Mouse (Mus musculus): Measurements from ENCODE around the gene 9530077C05Rik.
"Not testable (repeated sequence)": the region's sequence is repeated elsewhere in the genome, so short reads cannot be mapped to it uniquely, and the experiment has no call there.

Gene 9530077C05Rik

DNA sequence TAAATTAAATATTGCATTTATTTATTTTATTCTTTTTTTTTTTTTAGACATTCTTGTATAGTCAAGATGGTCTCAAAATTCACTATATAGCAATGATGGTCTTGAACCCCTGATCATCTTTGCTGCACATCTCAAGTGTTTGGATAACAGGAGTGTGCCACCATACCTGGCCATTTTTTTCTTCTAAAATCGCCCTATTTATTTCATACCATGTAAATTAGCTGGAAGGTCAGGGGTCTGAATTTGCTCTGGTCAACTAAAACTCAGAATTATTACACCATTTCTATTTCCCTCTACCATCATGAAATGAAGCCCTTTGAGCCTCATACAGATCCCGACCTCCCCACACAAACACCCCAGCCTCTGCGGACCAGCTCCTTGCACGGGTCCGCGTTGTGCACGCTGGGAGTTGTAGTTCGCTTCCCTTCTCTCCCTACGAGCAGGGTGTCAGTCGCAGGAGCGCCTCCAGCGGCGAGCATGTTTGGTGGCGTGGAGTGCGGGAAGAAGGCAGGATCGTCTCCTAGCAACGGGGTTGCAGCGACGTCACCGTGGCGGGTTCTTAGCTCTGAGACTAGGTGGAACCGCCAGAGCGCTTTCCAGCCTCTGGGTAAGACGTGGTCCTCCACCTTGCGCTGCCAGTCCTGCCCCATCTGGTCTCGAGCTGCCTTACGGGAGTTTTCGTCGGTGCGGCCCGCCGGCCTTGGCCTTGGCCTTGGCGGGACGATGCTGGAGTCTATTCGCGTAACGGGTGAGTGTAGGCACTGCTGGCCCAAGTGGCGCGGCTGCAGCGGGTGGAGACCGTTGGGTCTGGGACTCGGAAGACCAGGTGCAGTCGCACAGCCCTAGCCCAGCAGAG lies at the start of gene 9530077C05Rik:
TSS of gene 9530077C05Rik (plus strand) at position 512 of the 856 bp plus-strand sequence.
- peak; percentile 95 to 96 for DNase-seq

DNA sequence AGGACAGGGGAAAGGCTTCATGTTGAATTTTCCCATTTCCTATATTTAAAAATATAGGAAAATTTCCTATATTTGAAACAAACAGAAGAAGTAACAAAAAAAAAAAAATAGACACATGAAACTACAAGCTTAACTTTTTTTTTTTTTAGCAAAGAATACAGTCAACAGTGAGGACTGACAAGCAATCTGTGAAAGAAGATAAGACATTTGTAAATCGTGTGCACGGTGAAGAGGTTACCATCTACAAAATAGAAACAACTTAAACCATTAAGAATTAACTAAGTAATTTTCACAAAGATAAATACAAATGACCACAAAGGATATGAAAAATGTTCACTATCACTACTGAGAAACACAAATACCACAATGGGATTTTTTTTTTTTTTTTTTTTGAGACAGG lies 45.1 kb upstream of the 9530077C05Rik start:
- DNase-seq, result no peak

DNA sequence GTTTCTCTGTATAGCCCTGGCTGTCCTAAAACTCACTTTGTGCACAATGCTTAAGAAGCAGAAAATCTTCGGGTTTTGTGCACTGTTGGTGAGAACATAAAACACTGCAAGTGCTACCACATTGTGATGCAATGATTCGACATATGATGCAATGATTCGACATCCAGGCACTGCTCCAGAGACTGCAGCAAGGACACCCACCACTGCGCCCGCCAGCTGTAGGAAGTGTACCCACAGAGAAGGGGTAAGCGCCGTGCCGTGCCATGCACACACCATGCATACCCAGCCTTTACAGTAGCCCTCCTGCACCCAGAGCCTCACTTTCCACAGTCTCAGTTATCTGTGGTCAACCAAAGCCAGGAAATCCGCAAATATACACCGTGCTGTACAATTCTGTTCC lies 44.7 kb upstream of the 9530077C05Rik start:
- DNase-seq, result no peak

- DNase-seq, result no peak
These were observed 43.3 kb upstream of the 9530077C05Rik start for GRCm38 (mm10) chr9:22368030-22368429.

DNA sequence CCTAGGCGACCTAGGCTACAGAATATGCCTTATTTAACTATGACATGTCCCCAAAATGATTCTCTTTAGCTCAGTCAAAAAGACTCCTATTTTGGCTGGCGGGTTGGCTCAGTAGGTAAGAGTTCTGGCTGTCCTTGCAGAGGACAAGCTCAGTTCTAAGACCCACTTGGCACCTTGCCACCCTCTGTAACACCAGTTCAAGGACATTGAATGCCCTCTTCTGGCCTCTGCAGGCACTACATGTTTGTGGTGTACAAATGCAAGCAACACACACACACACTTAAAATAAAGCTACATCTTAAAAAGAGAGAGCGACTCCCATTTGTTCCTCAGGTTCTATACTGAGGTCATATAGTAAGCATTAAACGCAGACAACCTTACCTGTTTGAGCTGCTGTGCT lies 38.6 kb upstream of the 9530077C05Rik start:
- no peak for DNase-seq

DNA sequence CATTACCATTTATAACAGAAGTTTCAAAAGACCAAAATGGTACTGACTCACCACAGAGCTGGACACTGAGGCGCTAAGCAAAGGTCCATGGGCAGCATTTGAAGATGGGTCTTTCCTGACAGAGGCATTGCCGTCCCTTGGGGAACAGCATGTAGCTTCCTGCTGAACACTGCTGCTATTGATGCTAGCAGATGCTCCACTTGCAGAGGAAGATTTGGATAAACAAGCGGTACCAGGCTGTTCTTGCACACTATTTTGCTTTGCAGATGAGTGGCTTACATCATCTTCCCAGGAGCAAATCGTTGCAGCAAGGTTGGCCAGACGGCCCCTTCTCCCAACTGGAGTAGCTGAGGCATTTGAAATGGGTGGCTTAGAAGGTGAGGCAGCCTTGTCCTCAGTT lies 35.2 kb upstream of the 9530077C05Rik start:
- no peak for DNase-seq

DNA sequence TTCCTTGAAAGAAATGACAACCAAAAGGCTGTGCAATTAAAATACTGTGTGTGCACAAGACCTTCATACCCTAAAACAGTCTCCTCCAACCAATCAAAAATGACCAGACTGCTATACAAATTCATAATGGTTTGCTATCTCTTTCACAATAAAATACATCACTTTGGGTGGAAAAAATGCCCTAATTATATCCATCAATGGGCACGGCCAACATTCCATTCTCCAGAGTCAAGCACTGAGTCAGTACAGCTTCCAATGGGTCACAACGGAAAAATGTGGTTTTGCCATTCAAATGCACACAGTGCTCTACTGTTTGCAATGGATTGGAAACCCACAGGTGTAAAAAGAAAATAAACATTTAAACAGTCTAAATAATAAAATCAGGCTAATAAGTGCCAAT lies 25.4 kb upstream of the 9530077C05Rik start:
- no peak for DNase-seq

DNA sequence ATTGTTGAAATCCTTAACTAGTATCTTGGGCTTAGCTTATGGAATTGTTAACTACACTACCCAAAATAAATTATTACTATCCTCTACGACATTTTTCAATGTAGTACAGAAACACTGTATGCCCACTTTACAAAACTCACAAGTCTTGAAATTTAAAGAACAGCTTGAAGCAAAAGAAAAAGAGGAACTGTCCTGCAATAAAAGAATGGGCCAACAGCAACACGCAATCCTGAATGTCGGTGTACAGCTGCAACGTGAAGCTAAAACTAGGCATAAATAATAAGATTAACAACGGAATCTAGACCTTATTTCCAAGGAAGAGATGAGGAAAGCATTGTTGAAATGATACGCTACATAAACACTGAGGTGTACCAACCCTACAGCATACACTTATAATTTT lies 23.4 kb upstream of the 9530077C05Rik start:
- no peak for DNase-seq

GRCm38 (mm10) chr9:22388401-22388980 lies 22.8 kb upstream of the 9530077C05Rik start:
- no peak for DNase-seq

DNA sequence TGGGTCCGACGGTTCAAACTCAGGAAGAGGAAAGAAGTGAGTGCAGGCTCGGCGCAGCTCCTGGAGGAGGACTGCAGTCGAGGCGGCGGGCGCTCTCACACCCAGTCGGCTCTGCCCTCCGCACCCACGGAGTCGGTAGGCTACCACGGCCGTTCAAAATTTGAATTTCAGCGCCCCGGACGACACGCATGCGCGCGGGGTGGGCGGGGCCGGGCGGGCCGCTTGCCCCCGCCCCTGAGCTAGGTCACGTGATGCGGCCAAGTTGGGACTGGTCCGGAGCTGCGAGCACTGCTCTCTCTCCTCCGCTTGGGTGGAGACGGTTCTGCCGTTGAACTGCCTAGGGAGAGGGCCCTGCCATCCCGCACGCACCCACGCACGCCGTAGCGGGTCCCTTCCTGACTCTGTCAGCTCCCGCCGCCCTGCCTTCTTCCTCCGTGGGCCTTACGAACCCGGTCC lies 22.3 kb upstream of the 9530077C05Rik start, which contains the start of gene Anln:
TSS of gene Anln (minus strand) at position 168 of the 456 bp plus-strand sequence.
- peak; percentile 85 to 89 for DNase-seq

DNA sequence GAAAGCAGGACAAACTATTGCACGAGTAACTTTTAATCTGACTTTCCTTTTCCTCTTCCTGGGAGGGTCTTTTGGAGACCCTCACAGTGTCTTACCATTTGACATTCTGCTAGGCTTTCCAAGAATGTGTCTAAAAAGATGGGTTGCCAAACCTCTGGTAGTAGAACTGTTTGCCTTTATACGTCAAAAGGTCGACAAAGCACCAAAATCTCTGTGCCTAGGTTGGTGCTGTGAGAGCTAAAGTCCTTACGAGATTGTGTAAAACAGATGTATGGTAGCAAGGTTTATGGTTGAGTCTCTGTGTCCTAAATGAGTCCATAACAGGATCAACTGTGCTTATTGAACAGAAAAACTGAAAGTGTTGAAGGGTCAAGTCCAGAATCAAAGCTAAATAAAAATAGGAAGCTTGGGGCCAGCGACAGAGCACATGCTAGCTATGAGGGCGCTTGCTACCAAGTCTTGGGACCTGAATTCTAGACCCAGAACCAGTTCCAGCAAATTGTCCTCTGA lies 21.5 kb upstream of the 9530077C05Rik start:
- DNase-seq, result no peak

DNA sequence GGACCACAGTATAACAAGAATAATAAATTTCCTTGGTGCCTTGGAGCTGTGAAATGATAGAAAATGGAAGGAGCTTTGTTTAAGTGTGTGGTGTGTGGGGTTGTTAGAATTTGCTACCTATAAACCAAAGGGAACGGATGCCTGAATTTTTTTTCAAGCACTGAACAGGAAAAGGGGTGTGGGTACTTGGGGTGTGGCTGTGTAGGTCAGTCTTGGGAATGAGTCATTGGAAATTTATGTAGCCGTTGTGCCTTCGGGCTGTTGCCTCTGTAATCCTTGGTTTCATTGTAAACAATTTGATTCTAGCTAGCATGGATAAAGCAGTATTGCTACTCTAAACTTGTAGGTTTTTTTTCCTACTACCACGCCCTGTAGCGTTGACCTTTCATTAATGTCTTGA lies 20.9 kb upstream of the 9530077C05Rik start:
- no peak for DNase-seq

DNA sequence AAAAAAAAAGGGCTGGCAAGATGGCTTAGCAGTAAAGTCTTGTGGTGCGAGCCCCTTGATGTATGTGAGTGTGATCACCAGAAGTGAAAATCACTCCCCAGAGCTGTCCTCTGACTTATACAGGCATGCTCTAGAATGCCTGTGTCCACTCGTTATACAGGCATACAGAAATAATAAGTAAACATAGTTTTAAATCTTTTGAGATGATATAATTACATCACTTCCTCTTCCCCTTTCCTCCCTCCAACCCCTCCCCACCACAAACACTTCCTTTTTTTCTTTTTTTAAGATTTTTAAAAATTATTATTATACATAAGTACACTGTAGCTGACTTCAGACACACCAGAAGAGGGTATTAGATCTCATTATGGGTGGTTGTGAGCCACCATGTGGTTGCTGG lies 16.6 kb upstream of the 9530077C05Rik start:
- DNase-seq, result no peak

GRCm38 (mm10) chr9:22399021-22399420 lies 12.3 kb upstream of the 9530077C05Rik start:
- no peak for DNase-seq

DNA sequence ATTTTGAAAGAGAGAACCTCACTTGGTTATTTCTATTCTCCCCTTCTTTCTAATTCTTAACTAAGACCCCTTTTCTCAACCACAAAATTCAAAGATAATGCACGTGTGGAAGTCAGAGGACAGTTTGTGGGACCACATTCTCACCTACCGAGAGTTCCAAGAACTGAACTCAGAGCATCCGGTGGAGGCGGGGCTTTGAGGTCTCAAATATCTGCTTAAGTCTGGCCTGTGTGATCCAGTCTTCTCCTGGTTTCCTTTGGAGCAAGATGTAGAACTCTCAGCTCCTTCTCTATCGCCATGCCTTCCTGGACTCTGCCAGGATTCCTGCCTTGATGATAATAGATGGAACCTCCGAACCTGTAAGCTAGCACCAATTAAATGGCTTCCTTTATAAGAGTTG lies 9.3 kb upstream of the 9530077C05Rik start:
- no peak for DNase-seq

GRCm38 (mm10) chr9:22402976-22403375 lies 8.3 kb upstream of the 9530077C05Rik start:
- no peak for DNase-seq

DNA sequence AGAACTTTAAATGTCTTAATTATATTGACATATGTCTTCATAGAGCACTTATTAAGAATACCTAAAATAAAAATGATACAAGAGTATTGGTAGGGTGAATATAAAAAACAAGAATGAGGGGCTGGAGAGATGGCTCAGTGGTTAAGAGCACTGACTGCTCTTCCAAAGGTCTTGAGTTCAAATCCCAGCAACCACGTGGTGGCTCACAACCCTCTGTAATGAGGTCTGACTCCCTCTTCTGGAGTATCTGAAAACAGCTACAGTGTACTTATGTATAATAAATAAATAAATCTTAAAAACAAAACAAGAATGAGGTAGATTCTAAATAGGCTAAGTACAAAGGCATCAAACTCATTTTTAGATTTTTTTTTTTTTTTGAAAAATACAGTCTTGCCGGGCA lies 7.8 kb upstream of the 9530077C05Rik start:
- DNase-seq, result not testable (repeated sequence)

DNA sequence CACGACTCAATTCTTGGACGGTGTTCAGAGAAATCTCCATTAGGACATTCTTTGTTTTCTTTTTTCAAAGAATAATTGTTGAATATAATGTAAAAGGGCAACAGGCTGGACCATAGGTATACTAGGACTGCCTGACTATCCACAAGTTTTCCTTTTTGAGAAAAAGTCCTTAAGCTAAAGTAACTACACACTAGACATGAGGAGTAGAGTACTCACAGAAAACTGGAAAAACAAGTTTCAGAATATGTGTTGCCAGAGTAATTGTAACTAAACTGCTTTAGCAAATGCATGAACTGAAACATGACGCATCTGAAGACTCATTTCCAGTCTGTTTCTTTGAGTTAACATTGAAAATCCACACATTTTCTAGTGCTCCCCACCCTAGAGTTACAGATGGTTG lies 5.9 kb upstream of the 9530077C05Rik start:
- DNase-seq, result no peak

DNA sequence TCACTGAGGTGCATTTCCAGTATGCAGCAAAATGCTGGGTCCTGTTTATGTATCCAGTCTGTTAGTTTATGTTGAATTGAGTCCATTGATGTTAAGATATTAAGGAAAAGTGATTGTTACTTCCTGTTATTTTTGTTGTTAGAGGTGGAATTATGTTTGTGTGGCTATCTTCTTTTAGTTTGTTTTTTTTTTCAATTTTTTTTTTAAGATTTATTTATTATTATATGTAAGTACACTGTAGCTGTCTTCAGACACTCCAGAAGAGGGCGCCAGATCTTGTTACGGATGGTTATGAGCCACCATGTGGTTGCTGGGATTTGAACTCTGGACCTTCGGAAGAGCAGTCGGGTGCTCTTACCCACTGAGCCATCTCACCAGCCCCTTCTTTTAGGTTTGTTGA lies 3.7 kb upstream of the 9530077C05Rik start:
- DNase-seq, result not testable (repeated sequence)

DNA sequence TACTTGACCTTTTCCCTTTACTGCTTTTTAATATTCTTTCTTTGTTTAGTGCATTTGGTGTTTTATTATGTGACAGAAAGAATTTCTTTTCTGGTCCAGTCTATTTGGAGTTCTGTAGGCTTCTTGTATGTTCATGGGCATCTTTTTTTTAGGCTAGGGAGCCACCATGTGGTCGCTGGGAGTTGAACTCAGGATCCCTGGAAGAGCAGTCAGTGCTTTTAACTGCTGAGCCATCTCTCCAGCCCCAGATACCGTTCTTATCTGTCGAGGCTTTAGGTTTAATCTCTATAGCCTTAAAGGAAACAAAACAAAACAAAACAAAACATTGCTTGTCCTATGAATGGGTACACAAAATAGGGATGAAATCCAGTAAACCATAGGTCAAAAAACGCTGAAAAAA lies 3.0 kb upstream of the 9530077C05Rik start:
- not testable (repeated sequence) for DNase-seq

GRCm38 (mm10) chr9:22409501-22409900 lies 1.8 kb upstream of the 9530077C05Rik start:
- no peak for DNase-seq

DNA sequence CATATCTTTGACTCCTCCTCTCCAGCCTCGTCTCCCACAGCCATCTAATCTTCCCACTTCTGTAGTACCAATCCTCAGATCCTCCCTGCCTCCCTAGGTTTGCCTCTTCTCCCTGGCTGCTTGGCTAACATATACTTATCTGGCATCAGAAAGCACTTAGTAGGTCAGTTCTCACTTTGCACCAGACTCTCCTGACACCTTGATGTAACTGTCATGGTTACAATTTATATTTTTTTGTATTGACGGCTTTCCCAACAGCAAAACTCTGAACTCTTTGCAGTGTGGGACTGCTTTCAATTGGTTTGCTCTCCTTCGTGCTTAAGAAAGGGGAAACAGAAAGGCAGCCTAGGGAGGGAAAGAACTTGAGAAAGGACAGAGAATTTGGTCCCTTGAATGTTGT lies 4.9 kb downstream of the 9530077C05Rik start:
- DNase-seq, result no peak

DNA sequence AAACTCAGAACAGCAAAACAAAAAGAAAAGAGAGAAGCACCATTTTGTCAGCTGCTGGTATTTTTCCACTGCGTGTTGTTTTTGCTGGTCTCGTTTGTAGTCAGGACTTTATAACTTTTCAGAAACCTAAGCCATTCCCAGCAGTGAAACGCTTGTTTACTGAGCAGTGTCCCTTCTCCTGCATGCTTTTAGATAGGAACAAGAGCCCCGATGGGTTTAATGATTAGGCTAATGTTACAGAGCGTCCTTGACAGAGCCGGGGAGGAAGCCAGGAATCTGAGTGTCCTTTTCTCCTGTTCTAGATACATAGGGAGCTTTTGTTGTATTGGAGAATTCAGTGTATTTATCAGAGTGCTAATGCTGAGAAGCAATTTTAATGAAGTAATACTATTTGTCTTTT lies 6.2 kb downstream of the 9530077C05Rik start:
- no peak for DNase-seq

DNA sequence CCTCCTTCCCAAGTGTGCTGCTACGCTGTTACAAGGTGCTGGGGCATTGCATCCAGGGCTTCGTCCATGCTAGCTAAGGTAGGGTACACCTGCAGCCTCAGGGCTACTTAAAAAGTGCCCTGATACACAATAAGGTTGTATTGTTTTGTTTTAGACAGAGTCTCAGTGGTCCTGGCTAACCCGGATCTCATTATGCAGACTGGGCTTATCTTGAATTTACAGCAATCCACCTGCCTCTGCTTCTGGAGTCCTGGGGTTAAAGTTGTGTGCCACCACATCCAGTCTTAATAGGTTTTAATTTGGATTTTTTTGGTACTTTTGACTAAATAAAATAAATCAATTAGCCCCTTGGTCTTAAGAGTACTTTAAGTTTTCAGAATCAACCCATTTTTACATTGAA lies 8.6 kb downstream of the 9530077C05Rik start:
- no peak for DNase-seq

Data from thymus, adult 18-20 months (tissue).